Mouse (Mus musculus) CD8-positive naive resting alpha-beta T cell, adult 2 months (primary cell): ENCODE results near the gene Mrps18a.

Experiments used
- DNase-seq, 2 experiments: peaks; one replicate each; pipeline ENCODE4 v3.0.0; 2022; ENCODE audit warnings: low read depth in 2 of 2, low spot score in 2 of 2

Mrps18a gene

GRCm38 (mm10) chr17:46139872-46140271, 29.1 kb downstream of the Mrps18a start:
- DNase-seq, result no peak

- DNase-seq, result peak; percentile 57 to 67
Observed at GRCm38 (mm10) chr17:46143578-46144423, 33.0 kb downstream of the Mrps18a start, which contains the start of gene Rsph9. Gene Rsph9 (minus strand): TSS chr17:46144216.

DNA sequence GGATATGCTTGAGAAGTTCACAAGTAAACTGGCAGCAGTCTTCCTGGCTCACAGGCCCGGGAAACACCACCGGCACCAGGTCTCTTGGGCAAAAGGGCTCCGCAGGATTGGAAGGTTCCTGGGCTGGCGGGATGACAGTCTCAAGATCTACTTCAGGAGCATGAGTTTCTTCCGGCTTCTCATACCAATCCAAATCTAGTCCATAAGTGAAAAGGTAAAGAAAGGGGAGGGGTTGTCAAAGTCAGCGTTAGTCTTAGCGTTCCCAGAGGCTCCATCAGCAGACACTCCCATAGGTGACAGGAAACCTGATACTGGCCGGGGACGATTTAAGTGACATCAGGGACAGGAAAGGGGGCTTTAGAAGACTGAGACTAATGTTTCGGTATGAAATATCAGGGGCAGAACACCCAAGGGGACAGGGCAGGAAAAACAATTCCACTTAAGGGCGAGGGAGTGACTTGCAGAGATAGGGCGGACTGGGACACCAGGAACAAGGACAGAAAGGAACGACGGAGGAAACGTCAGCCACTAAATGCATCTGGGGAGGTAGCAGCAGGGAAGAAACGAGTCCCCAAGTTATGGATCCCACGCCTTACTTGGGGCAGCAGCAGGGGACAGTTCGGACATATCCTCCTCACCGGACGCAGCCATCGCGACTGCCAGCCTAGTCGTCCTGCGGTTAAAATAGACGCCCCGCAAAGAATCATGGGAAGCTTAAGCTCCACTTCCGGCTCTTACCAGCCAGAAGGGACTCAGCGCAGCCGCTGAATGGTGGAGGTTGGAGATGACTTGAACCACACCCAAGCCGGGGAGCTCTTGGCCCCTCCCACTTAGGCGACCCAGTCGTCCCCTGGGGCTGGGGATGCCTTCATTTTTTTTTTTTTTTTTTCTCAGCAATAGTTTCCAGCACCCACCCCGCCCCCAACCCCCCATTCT, 42.3 kb downstream of the Mrps18a start, which contains the start of gene Mad2l1bp:
TSS of gene Mad2l1bp (minus strand) at position 707 of the 936 bp plus-strand sequence.
- peak; percentile 72 to 80 for DNase-seq

- no peak for DNase-seq
Observed at GRCm38 (mm10) chr17:46154336-46154735, 43.5 kb downstream of the Mrps18a start.

GRCm38 (mm10) chr17:46156680-46157079, 45.9 kb downstream of the Mrps18a start:
- no peak for DNase-seq

DNA sequence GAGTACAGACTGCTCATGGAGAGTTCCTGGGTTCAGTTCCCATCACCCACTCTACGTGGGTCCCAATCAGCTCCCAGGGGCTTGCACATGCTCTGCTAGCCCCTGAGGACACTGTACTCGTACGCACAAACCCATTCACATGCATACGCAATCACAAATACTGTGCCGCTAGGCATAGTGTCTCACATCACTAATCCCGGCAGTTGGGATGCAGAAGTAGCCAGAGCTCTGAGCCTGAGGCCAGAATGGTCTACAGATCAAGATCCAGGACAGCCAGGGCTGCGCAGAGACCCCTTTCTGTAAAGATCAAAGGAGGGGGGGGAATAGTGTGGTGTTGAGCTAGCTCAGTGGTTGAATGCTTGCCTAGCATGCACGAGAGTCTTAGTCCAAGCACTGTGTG, 46.3 kb downstream of the Mrps18a start:
- DNase-seq, result no peak

- no peak for DNase-seq
Observed at GRCm38 (mm10) chr17:46159236-46159635, 48.5 kb downstream of the Mrps18a start.

GRCm38 (mm10) chr17:46160090-46160662, 49.4 kb downstream of the Mrps18a start:
- DNase-seq, result peak; percentile 83 to 89

GRCm38 (mm10) chr17:46160686-46161085, 49.9 kb downstream of the Mrps18a start, which contains the start of gene Gtpbp2:
Gene Gtpbp2 (plus strand): TSS chr17:46161032.
- peak; percentile 93 to 94 for DNase-seq

DNA sequence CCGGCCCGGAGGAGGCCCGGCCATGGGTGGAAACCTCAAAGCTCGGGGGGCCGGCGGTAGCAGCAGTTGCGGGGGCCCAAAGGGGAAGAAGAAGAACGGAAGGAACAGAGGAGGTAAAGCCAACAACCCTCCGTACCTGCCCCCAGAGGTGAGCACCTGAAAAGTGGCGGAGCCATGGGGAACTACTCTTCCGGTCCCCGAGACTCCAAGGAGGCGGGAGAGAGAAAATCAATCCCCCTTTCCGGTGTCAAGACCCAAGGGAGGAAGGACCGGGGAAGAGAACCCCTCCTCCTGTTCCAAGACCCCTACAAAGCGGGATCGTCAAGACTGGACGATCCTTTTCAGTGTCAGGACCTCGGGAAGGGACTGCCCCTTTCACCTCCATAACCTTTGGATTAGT, 50.4 kb downstream of the Mrps18a start:
- DNase-seq, result peak in 1 of 2 experiments; percentile 30

DNA sequence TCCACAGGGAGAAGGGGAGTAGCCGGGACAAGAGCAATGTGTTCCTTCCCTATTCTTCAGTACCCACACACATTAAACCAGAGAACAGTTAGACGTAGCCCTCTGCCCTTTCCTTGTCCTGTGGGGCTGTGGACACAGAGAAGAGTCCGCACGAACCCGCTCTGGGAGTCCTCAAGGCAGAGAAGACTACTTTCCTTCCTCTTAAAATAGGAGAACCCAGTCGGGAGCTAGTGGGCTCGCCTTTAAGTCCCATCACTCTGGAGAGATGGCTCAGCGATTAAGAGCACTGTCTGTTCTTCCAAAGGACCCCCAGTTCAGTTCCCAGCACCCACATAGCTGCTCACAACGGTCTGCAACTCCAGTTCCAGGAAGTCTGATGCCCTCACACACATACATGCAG, 50.9 kb downstream of the Mrps18a start:
- DNase-seq, result no peak

GRCm38 (mm10) chr17:46162551-46162950, 51.8 kb downstream of the Mrps18a start:
- no peak for DNase-seq

GRCm38 (mm10) chr17:46162951-46163421, 52.2 kb downstream of the Mrps18a start:
- DNase-seq, result peak; percentile 73 to 84

- DNase-seq, result no peak
Observed at GRCm38 (mm10) chr17:46164301-46164700, 53.5 kb downstream of the Mrps18a start.

GRCm38 (mm10) chr17:46164791-46165190, 54.0 kb downstream of the Mrps18a start:
- DNase-seq, result no peak

DNA sequence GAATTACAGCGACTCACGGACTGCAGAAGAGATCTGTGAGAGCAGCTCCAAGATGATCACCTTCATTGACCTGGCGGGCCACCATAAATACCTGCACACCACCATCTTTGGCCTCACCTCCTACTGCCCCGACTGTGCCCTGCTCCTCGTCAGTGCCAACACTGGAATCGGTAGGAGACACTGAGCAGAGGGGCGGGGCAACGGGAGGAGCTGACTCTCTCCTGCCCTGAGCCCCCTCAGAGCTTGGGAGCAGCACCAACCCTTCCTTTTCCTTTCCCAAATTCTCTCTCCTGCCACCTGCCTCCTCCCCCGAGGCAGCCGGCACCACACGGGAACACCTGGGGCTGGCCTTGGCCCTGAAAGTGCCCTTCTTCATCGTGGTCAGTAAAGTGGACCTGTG, 54.7 kb downstream of the Mrps18a start:
- no peak for DNase-seq

DNA sequence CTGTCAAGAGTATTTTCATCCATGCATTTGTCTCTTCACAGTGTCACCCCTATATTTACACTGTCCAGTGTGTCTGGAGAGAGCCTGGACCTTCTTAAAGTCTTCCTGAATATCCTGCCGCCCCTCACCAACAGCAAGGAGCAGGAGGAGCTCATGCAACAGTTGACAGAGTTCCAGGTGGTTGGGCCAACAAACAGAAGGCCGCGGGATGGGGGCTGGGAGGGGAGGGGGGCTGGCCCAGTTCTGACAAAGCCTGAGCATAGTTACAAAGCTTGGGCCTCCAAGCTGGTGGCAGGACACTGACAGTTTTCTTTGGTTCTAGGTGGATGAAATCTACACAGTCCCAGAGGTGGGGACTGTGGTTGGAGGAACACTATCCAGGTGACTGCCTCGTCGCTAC, 55.5 kb downstream of the Mrps18a start:
- DNase-seq, result no peak

- DNase-seq, result no peak
Observed at GRCm38 (mm10) chr17:46167014-46167413, 56.2 kb downstream of the Mrps18a start.

- no peak for DNase-seq
Observed at GRCm38 (mm10) chr17:46168318-46168717, 57.5 kb downstream of the Mrps18a start.

- no peak for DNase-seq
Observed at GRCm38 (mm10) chr17:46168768-46169167, 58.0 kb downstream of the Mrps18a start.

DNA sequence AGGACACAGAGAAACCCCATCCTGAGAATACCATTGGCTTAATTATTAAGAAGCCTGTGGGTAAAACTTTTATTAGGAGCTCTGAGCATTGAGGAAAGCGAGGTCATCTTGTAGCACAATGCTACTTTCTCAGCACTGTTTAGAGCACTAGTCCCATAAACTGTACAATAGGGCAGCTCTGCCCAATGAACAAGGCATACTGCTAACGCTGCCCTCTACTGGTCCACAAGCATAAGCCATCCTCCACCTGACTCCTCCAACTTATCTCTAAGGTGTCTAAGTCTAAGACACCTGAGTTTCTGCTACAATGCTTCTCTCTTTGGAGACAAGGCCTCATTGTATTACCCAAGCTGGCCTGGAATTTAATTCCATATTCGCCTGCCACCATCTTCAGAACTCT, 59.8 kb downstream of the Mrps18a start:
- DNase-seq, result peak; percentile 31 to 53
